Mouse (Mus musculus) cortical plate, adult 2 months (tissue): Measurements from ENCODE around the gene Gm36079.
"Not testable (repeated sequence)": the region's sequence is repeated elsewhere in the genome, so short reads cannot be mapped to it uniquely, and the experiment has no call there.

Source experiments
- CTCF ChIP-seq: fragments of 200-500 bp; IDR thresholded peaks from 2 replicates; pipeline ENCODE4 v1.5.1; 2011; ENCODE audit warnings: mild to moderate bottlenecking, control low read depth, low read length; ENCODE audit not compliant: insufficient read depth; ENCODE audit errors: extremely low read depth
- POLR2A ChIP-seq: fragments of 200-500 bp; IDR thresholded peaks from 2 replicates; pipeline ENCODE4 v1.6.1; 2011; ENCODE audit warnings: mild to moderate bottlenecking, low read length, control low read depth; ENCODE audit not compliant: insufficient read depth; ENCODE audit errors: extremely low read depth

GRCm38 (mm10) chr13:120024581-120024980 is 2.2 kb downstream of the Gm36079 start:
- not testable (repeated sequence) for TF ChIP-seq CTCF, POLR2A
